Mouse (Mus musculus): Measurements from ENCODE around the gene Ccdc70.

DNA sequence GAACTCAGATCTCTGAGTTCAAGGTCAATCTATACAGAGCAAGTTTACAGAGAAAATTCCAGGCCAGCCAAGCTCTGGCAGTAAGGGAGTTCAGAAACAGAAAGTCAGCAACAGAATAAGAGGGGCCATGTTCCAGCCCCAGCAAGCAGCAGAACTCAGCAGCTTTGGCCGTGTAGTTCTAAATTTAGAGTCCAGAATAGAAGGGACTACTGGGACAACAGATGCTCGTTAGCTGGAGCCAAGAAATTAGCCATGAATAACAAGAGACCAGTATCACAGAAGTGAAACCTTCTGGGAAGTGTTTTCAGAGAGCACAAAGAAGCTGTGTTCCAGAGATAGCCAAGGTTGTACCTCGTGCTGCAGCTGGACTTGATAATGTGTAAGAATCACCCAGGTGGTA, 39.8 kb downstream of the Ccdc70 start:
- TF ChIP-seq EP300 (IDR thresholded peaks at IDR 0.05; ENCODE audit: low read depth) (no peak), CTCF (IDR thresholded peaks at IDR 0.05; ENCODE audit: low read depth) (no peak)
